Mouse (Mus musculus) NIH3T3 (cell line): ENCODE measurements at regions not wholly inside any gene's neighbourhood (a gene's known extent, or its start where the extent isn't known, plus 50 kb on each side); places are given as distances from the start of the nearest gene placed in this dataset.

ENCODE experiments used
- DNase-seq: peaks from one replicate; pipeline ENCODE4 v3.0.0-alpha.2; 2012; ENCODE audit warnings: low read depth

DNA sequence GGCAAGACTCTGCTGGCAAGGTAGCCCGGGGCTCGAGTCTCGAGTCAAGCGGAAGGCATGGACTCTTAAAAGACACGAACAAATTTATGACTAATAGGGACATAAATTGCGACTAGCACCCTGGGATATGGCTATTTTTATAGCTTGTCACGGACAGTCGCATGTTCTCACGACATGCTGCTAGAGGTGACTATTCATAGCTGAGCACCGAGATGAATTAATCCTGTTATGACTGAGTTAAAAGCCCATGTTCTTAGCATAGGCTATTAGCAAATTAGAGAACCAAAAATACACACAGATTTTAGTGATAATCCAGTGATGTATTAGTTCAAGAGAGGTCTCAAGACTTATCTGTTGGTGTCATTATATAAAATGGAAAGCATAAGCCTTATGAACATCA lies 539.2 kb downstream of the Gm19410 start:
- DNase-seq, result no peak

DNA sequence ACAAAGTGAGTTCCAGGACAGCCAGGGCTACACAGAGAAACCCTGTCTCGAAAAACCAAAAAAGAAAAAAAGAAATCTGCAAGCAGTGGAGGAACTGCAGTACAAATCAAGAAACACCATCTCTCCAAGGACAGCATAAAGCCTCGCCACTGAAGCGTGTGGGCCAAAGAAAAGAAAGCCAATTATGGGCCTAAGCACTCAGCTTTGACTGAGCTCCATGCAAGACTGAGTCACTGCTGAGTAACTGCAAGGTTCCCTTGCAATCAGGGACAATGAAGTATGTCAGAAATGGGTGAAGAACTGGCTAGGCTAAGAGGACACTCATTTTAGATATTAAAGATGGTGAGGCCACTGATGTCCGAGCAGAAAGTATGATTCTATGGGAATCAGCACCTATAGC lies 540.7 kb downstream of the Gm19410 start:
- no peak for DNase-seq

DNA sequence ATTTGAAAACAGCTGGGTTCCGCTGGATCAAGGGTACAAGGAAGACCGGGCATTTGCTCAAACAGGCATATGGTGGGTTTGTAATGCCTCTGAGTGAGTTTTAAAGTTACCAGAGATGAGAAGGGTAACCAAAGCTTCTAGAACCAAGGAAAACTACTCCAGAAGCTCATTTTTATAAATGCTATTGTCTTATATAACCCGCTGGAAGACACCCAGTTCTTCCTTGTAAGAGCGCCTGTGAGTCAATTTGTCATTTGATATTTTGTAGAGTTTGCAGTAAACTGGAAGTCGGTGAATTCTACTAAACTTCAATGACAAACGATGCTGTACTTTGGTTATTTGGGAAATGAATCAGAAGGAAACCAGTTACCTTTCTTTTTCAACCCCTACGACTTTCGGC lies 541.9 kb downstream of the Gm19410 start:
- DNase-seq, result no peak

DNA sequence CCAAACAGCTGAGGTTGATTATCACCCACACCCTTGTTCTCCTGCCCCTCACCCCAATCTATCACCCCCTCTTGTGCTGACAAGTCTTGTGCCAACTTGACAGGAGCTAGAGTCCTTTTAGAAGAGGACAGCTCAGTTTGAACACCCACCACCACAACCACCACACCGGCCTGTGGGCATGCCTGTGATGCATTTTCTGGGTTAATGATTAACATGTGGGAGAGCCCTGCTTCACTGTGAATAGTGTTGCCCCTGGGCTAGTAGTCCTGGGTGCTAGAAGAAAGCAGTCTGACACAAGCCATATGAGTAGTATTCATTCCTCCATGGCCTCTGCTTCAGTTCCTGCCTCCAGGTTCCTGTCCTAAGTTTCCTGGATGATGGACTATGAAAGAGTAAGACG lies 542.5 kb downstream of the Gm19410 start:
- DNase-seq, result no peak

- DNase-seq, result no peak
Observed at GRCm38 (mm10) chr8:36309326-36309725, 543.7 kb downstream of the Gm19410 start.

GRCm38 (mm10) chr8:36309952-36310351 lies 544.4 kb downstream of the Gm19410 start:
- peak; percentile 12 for DNase-seq

DNA sequence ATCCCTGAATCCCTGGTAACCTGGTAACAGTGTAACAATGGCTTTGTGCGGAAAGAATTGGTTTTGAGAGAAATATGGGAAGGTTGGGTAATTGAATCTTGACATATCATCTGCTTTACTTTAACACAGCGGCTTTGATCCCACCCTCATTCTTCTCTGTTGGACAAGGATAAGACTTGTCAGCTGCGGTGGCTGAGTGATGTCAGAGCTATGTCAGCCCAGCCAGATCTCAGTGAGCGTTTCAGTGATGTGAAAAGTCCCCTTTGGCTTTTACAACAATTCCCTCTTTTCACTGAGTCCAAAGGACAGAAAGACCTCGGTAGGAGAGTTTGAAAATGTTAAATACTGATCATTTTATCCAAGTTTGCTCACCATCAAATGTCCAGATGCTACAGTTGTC lies 546.1 kb downstream of the Gm19410 start:
- no peak for DNase-seq

GRCm38 (mm10) chr8:36312963-36313362 lies 547.4 kb downstream of the Gm19410 start:
- DNase-seq, result no peak

GRCm38 (mm10) chr8:36318396-36318795 lies 552.8 kb downstream of the Gm19410 start:
- no peak for DNase-seq

DNA sequence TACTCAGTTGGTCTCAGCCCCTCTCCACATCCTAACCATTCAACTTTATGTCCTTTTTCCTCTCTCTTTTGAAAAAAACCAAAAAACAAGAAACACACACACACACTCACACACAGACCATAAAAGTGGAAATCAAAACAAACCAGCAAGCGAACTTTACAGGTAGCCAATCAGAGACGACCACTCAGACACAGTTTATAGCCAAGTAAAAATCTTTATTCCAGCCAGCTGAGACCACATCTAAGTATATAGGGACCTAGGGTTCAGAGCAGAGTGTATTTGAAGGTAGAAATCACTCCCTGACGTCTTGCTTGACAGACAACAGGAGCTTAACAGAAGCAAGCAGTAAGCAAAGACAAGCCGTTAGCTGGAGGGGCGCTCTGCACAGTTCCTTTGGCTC lies 553.3 kb downstream of the Gm19410 start:
- no peak for DNase-seq

DNA sequence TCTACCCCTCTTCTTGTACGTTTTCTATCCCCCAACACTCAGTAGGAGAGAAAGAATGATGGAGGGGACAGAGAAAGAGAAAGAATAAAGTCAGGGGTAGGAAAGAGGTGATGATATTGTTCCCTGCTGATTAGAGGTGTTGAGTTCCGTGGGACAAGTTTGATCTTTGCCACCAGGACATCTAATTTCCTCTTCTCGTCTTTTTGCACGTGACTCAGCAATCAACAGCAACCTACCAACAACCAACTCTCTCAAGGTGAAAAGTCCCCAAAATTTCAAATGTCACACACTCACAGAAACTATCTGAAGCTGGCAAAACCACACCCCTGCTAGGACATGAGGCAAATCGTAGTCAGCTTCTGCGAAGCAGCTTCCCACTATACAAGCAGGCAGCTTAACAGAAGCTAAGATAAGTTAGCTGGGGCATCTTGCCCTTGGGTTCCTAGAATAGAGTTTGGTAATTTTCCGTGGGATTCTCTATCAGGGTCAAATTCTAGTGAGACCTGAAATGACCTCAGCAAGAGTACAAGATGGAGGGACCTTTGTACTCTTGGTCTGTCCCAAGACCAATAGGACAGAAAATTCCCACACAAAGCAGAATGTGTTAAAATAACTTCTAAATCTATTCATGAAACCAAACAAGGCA lies 553.8 kb downstream of the Gm19410 start:
- DNase-seq, result no peak

- no peak for DNase-seq
Observed at GRCm38 (mm10) chr8:36322125-36322524, 556.5 kb downstream of the Gm19410 start.

- DNase-seq, result no peak
Observed at GRCm38 (mm10) chr8:36322578-36322977, 557.0 kb downstream of the Gm19410 start.

- DNase-seq, result no peak
Observed at GRCm38 (mm10) chr8:36338628-36339027, 573.0 kb downstream of the Gm19410 start.

DNA sequence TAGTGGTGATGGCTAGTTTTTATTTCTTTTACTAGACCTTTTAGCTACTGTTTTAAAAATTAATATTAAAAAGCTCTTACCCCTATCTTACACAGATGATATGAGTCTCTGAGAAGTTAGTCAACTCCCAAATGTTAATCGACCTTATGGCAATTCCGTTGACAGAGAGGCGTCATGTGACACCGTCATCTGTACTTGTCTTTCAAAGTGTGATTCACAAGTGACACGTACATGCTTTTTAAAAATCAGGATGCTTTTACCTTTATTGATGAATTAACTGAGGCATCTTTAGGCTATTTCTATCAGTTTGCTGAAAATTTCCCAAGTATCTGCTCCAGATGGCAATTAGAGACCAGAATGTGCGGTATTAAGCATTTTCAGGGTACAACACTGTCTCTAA lies 573.9 kb downstream of the Gm19410 start:
- no peak for DNase-seq

DNA sequence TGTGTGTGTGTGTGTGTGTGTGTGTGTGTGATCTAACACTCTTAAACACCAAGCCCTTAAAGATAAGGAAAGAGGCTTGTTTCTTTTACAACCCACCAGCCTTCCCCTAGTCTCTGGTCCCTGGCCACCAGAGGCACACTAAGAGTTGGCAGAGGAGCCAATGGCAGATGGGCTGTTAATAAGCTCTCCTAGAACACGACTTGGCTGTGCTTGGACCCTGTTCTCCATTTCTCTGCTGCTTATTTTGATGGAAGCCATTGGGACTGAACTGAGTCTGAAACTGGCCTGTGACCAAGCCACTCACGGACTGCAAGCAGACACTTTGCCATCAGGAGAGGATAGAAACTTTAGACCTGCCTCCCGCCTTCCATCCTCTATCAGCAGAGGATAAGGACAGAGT lies 574.9 kb downstream of the Gm19410 start:
- DNase-seq, result no peak

DNA sequence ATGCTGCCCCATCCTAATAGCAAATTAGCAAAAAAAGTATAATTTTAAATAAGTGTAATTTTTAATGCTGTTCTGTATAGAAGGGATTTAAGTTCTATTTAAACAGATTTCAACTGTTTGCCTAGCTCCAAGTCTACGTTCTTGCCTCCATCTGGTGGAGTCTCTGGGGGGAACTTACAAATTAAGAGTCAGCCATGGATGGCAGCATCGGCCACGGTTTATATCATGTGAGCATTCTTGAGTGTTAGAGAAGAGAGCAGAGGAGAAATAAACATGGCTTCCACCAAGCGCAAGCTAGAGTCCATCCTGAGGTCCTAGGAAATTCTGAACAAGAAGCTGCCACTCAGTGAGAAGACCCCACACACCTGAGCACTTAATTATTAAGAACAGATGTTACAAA lies 576.4 kb downstream of the Gm19410 start:
- DNase-seq, result no peak

- DNase-seq, result no peak
Observed at GRCm38 (mm10) chr8:36342650-36343049, 577.1 kb downstream of the Gm19410 start.

DNA sequence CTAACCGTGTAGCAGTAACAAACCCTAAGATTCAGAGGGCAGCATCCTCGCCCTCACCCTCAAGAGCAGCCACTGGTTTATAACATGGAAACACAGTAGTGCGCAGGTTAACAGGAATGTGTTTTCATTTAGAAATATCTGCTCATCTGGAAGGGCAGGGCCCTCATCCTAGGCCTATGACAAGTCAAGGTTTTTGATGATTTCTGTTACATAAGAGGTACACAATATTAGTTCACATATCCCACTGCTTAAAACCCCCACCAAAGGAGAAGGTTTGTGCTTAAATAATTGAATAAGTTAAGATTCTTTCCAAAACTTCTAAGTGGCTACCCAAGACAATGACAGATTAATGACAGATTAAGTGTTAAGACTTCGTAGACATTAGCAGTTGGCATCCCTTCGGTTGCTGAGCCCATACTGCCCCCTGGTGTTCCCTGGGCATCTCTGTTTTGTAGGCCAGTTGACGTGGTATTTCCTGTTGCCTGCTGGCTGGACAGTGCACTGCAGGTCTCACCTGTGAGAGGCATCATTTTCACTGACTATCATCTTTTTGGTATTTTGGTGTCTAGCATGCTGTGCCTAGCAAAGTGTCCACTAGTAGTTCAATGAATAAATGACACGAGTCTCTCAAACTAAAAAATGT lies 581.2 kb downstream of the Gm19410 start:
- DNase-seq, result peak; percentile 83

DNA sequence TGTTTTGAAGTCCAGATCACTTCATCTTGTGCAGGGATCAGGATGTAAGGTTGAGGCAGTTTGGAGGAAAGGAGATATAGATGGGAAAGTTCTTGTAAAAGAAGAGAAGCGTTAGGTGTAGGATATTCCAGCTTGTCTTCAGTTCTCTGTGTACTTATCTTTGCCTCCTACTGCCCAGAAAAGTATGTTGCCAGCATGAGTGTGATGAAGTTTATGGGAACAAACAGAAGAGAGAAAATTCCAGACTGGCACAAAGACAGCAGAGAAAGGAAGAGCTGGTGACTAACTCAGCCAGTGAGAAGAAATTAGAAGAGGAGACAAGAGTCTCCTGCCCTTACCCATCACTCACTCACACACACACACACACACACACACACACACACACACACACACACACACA lies 582.5 kb downstream of the Gm19410 start:
- DNase-seq, result no peak

GRCm38 (mm10) chr8:36354926-36355325 lies 589.3 kb downstream of the Gm19410 start:
- DNase-seq, result no peak

GRCm38 (mm10) chr8:36358998-36359397 lies 593.4 kb downstream of the Gm19410 start:
- DNase-seq, result no peak

- DNase-seq, result peak; percentile 88
Observed at GRCm38 (mm10) chr8:36361255-36361654, 595.7 kb downstream of the Gm19410 start.

DNA sequence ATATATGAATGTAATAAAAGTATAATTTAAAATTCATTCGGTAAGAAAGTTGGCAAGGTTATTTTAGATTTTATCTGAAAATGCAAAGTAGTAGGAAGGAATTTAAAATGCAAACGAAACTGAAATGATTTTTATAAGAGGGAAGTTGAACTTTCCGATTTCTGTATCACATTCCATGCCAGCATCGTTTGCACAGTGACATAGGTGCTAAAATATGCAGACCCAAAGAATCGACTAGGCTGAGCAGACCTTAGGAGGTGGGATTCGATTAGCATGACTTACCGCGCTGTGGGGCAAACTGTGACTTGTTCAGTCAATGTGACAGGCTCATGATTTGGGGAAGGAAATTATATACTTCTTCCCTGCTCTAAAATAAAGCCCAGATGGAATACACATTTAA lies 596.2 kb downstream of the Gm19410 start:
- DNase-seq, result no peak
